Mouse (Mus musculus) monocyte, adult 59 days (primary cell): ENCODE measurements around the gene Mapt. TPM values are rescaled to one million over a fixed set of nuclear protein-coding genes. Genes with fewer than 3 reads are reported as not detected.

ENCODE experiments used
- total RNA-seq, 2 experiments: library from RNA; stranded (reverse); gene quantifications; one replicate each; pipeline ENCODE4 v1.2.4; 2023

Mapt gene
- total RNA-seq: under 1 TPM; 0.15 to 0.16 TPM

DNA sequence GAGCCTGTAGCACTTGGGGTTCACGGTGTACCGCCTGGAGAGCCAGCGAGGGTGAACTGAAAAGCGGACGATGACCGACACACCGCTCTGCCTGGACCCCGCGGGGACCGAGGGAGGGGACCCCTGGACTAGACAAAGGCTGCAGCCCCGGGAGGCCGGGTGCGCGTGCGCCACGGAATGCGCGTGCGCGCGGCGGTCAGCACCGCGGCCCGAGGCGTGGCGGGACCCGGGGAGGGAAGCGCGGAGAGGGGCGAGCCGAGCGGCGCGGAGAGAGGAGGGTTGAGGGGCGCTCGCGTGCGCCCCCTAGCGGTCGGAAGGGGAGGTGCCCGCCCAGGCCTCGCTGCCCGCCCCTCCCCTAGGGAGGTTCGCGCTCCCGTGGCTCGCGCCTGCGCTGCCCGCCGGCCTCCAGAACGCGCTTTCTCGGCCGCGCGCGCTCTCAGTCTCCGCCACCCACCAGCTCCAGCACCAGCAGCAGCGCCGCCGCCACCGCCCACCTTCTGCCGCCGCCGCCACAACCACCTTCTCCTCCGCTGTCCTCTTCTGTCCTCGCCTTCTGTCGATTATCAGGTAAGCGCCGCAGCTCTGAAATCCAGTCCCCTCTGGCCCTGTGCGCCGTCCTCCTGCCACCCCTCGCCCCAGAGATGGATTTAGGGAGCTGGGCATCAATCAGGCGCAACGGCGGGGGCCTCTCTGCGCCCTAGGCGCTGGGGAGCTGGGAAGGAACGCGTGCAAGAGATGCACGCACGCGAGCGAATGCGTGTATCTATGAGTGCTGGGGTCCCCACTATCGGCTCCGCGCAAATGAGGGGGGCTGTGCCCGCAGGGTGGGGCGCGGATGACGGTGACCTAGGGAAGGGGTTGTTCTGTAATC lies at the start of gene Mapt:
Gene Mapt (plus strand): TSS at position 350 of the 871 bp plus-strand sequence.

DNA sequence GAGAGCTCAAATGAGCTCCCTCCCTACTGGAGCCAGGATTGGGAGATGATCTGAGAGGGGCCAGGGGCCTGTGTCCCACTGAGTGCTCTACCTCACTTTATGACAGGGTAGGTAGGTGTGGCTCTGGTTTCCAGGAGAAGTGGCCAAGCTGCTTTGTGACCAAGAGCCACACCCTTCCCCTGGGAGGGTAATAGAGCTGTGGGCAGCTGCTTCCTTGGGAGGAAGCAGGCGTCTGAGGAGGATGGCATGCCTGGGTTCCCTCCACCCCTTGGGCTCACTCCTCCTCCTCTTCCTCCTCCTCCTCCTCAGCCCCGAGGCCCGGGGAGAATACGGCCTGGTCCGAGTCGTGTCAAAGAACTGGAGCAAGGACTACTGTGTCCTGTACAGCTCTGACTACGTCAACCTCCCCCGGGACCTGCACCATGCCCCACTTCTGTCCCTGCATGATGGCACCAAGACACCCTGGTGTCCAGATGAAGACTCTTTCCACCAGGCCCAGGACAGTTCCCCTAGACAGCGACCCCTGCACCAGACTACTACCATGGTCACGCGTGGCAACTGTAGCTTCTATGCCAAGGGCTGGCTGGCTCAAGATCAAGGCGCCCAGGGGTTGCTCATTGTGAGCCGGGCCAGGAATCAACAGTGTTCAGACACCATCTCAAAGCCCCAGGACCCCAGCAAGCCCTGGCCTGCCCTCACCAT lies 44.9 kb upstream of the Mapt start, which contains the start of gene Sppl2c:
Gene Sppl2c (plus strand): TSS at position 193 of the 702 bp plus-strand sequence.

Other genes with a start within 250 kb of the Mapt start
- not detected for gene Crhr1, start 98.5 kb upstream of the Mapt start, total RNA-seq
- under 1 TPM in 1 of 2 experiments, not detected in 1; 0.30 TPM for gene Sppl2c, start 45.1 kb upstream of the Mapt start, total RNA-seq
- 10 to 100 TPM; 91.8 to 92.9 TPM for gene Kansl1, start 237.5 kb downstream of the Mapt start, total RNA-seq